Mouse (Mus musculus): ENCODE results near the gene Fnip2. TPM values are rescaled to one million over a fixed set of nuclear protein-coding genes. Genes with fewer than 3 reads are reported as not detected.

Gene Fnip2
- total RNA-seq, 2 experiments from 2014 or later, result 3.9 to 4.4 TPM

GRCm38 (mm10) chr3:79413492-79413891 lies 154.1 kb downstream of the Fnip2 start:
- DNase-seq, result no peak

DNA sequence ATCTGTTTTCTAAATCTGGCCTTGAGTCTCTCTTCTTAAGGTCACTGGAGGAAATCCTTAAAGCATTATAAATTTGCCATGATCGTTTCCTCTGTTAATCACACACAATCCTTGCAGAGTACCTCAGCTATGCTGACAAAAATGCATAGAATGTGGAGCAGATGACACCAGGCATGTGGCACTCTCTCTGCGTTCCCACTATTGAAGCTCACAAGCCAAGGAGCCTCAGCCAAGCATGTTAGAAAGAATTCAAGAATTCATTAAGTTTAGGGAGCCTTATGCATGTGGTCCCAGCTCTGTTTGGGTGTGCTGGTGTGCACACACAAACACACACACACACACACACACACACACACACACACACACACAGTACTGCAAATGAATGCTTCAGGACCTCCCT lies 155.9 kb downstream of the Fnip2 start:
- DNase-seq, result no peak

- no peak for DNase-seq
Observed at GRCm38 (mm10) chr3:79410629-79410995, 157.0 kb downstream of the Fnip2 start.

- no peak for DNase-seq
Observed at GRCm38 (mm10) chr3:79409927-79410628, 157.5 kb downstream of the Fnip2 start.

DNA sequence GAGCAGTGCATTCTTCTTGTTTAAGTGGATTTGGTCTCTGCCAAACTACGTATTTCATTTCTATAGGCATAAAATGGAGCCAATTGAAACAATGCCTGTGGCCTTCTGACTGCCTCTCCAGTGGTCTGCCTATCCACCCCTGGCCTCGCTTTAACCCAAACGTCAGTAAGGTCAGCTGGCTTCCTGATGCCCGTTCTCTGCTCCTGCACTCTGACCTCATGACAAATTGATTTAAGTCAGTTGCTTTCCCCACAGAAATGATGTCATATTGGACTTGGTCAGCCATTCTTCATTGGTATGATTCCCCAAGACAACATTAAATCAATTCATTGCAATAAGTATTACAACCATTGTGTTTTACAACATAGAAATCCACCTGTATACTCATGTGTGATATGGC lies 159.1 kb downstream of the Fnip2 start:
- DNase-seq, result no peak

Other genes starting within 250 kb of the Fnip2 start
- not detected for gene Gm17359, start 231.1 kb downstream of the Fnip2 start, total RNA-seq (2021)
- 10 to 100 TPM; 34.6 to 42.5 TPM for gene Ppid, start 23.5 kb upstream of the Fnip2 start, total RNA-seq (2021)
- gene 4930579G24Rik, start 61.3 kb upstream of the Fnip2 start, total RNA-seq (2021), result 1 to 10 TPM; 1.2 to 1.4 TPM
- gene Etfdh, start 61.7 kb upstream of the Fnip2 start, total RNA-seq (2021), result 100 to 1,000 TPM; 106 to 115 TPM
- not detected for gene Rxfp1, start 170.1 kb upstream of the Fnip2 start, total RNA-seq (2021)